Mouse (Mus musculus): ENCODE measurements around the gene Mast1. TPM values are rescaled to one million over a fixed set of nuclear protein-coding genes. Genes with fewer than 3 reads are reported as not detected.

Mast1 gene
- polyA plus RNA-seq, 1 experiment = not detected

DNA sequence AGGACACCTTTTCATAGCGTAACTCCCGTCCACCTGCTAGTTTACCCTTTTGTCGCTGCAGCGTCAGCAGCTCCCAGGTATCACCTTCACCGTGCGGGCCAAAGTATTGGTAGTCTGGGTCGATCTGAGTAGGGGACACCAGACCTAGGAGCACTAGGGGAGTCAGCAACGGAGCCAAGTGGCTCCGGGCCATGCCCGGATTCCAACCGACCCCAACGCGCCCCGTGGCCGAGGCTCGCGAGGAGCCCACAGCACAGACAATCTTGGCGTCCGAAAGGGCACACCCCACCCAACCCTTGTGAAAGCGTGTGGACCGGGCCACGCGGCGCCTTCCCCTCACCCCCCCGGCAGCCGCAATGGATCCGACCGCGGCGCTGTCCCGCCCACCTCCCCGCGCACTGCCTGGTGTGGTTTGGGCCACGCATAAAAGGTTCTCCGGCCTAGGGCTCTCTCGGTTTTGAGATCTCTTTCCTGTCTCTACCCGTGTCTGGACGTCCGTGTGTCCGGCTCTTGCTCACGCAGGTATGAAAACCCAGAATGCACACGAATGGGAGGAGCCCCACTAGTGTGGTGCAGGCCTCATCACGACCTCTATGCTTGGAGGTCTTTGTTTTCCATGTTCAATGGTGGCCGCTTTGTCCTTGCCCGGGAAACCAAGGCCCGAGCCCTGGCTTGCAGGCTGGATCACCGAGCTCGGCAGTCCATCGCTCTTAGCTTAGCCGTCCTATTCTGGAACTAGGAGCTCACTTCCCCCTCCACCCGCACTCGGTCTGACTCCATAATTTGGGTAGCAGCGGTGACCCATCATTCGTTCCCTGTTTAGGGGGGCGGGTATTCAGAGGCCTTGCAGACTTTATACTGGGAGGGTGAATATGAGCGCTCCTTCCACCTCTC is 32.3 kb upstream of the Mast1 start, which contains the start of the genes Gm49661, Prdx2 and Rnaseh2a:
Gene Gm49661 (minus strand): TSS at position 193 of the 894 bp plus-strand sequence.
Gene Prdx2 (plus strand): TSS at position 347 of the 894 bp plus-strand sequence.
Gene Rnaseh2a (minus strand): TSS at position 527 of the 894 bp plus-strand sequence.
- TF ChIP-seq MAX (IDR thresholded peaks at IDR 0.05) (peak; percentile 37), CEBPB (IDR thresholded peaks at IDR 0.05; ENCODE audit: low read depth) (no peak), FOSL1 (IDR thresholded peaks at IDR 0.05; ENCODE audit: insufficient read depth, low read length, poor library complexity, severe bottlenecking) (no peak), CTCF (IDR thresholded peaks at IDR 0.05; ENCODE audit: control insufficient read depth, insufficient read depth, insufficient read length) (no peak), MYOG (IDR thresholded peaks at IDR 0.05; ENCODE audit: control insufficient read depth, extremely low read depth, insufficient read length) (no peak), MYOD1 (IDR thresholded peaks at IDR 0.05; ENCODE audit: control insufficient read depth, insufficient read length, low read depth) (no peak)
- Histone ChIP-seq H3K4me3 (ENCODE audit: insufficient read depth, poor library complexity, severe bottlenecking) (peak within 1 kb of the TSS; percentile 55), H3K79me2 (ENCODE audit: control insufficient read depth, insufficient read depth) (peaks cover 45% of the 10 kb centered on the region), H3K36me3 (ENCODE audit: control insufficient read depth, insufficient read depth) (peaks cover 21% of the 10 kb centered on the region), H3ac (ENCODE audit: control insufficient read depth, insufficient read length, low read depth) (peak within 1 kb of the TSS; percentile 91), H3K79me3 (ENCODE audit: low read depth) (peaks cover 16% of the 10 kb centered on the region), H3K27me3 (ENCODE audit: control insufficient read depth, insufficient read depth, insufficient read length) (no peaks in the 10 kb centered on the region)

DNA sequence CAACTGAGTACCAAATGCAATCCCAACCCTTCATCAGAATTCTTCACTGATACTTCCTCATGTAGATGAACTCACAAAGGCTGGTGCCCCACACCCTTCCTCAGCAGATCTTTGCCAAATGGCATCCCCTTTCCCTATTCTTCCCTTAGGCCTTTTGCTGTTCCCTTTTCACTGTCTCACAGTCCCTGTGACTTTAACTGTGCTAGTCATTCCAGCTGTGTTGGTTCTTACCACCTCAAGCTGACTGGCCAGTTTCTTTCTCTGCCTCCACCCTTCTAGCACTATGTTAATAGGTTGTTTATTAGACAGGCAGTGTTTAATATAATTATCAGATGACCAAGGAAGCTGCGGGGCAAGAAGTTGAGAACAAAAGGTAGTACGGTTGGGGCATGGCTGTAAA is 31.5 kb upstream of the Mast1 start:
- H3K79me2 ChIP-seq (ENCODE audit: control insufficient read depth, insufficient read depth) = peaks cover 45% of the 10 kb centered on the region
- peaks cover 16% of the 10 kb centered on the region for H3K79me3 ChIP-seq (ENCODE audit: low read depth)
- TF ChIP-seq FOSL1 (IDR thresholded peaks at IDR 0.05; ENCODE audit: insufficient read depth, low read length, poor library complexity, severe bottlenecking) (no peak), CEBPB (IDR thresholded peaks at IDR 0.05; ENCODE audit: low read depth) (no peak), MYOD1 (IDR thresholded peaks at IDR 0.05; ENCODE audit: control insufficient read depth, insufficient read length, low read depth) (no peak), MYOG (IDR thresholded peaks at IDR 0.05; ENCODE audit: control insufficient read depth, extremely low read depth, insufficient read length) (no peak), CTCF (IDR thresholded peaks at IDR 0.05; ENCODE audit: control insufficient read depth, insufficient read depth, insufficient read length) (no peak), USF1 (IDR thresholded peaks at IDR 0.05; ENCODE audit: low read depth) (no peak), MAX (IDR thresholded peaks at IDR 0.05) (no peak)
- peak overlapping the region; percentile 55 for H3K4me3 ChIP-seq (ENCODE audit: insufficient read depth, poor library complexity, severe bottlenecking)
- H3K27me3 ChIP-seq (ENCODE audit: control insufficient read depth, insufficient read depth, insufficient read length) = no peaks in the 10 kb centered on the region
- H3K36me3 ChIP-seq (ENCODE audit: control insufficient read depth, insufficient read depth) = peaks cover 21% of the 10 kb centered on the region
- H3ac ChIP-seq (ENCODE audit: control insufficient read depth, insufficient read length, low read depth) = peak overlapping the region; percentile 19

DNA sequence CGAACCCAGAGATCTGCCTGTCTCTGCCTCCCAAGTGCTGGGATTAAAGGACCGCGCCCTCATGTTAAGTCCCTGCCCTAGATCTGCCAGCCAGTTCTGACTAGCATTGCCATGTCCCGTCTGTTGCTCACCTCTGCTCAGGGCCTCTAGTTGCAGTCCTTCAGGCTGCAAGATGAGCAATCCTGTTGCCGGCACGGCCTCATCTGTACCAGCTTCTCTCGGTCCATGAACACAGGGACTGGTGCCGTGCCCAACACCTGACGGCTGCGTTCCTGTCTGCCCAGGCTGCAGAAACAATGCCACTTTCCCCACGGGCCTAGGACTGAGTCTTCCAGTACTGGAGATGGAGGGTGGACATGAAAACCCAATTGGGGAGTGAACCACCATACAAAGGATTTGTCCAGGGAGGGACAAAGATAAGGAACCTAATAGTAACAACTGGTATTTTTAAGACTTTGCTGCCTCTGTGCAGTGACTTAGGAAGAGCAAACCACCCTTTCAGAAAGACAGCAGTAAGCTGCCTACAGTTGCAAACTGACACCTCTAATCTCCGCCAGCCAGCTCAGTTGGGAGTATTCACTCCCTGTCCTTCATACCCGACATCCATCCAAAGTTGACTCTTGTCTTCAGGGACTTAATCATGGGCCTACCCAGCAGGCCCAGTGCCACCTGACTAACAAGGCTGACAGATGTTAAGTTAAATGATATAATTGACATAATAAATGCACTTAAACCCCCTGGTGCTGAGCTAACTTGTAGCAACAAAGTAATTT is 30.6 kb upstream of the Mast1 start:
- Histone ChIP-seq H3K4me3 (ENCODE audit: insufficient read depth, poor library complexity, severe bottlenecking) (no peak overlapping the region), H3K27me3 (ENCODE audit: control insufficient read depth, insufficient read depth, insufficient read length) (no peaks in the 10 kb centered on the region), H3K79me2 (ENCODE audit: control insufficient read depth, insufficient read depth) (peaks cover 45% of the 10 kb centered on the region), H3K79me3 (ENCODE audit: low read depth) (peaks cover 16% of the 10 kb centered on the region), H3K36me3 (ENCODE audit: control insufficient read depth, insufficient read depth) (peaks cover 21% of the 10 kb centered on the region), H3ac (ENCODE audit: control insufficient read depth, insufficient read length, low read depth) (no peak overlapping the region)
- TF ChIP-seq CEBPB (IDR thresholded peaks at IDR 0.05; ENCODE audit: low read depth) (no peak), USF1 (IDR thresholded peaks at IDR 0.05; ENCODE audit: low read depth) (no peak), MAX (IDR thresholded peaks at IDR 0.05) (no peak), MYOD1 (IDR thresholded peaks at IDR 0.05; ENCODE audit: control insufficient read depth, insufficient read length, low read depth) (no peak), CTCF (IDR thresholded peaks at IDR 0.05; ENCODE audit: control insufficient read depth, insufficient read depth, insufficient read length) (no peak), FOSL1 (IDR thresholded peaks at IDR 0.05; ENCODE audit: insufficient read depth, low read length, poor library complexity, severe bottlenecking) (no peak), MYOG (IDR thresholded peaks at IDR 0.05; ENCODE audit: control insufficient read depth, extremely low read depth, insufficient read length) (no peak)

DNA sequence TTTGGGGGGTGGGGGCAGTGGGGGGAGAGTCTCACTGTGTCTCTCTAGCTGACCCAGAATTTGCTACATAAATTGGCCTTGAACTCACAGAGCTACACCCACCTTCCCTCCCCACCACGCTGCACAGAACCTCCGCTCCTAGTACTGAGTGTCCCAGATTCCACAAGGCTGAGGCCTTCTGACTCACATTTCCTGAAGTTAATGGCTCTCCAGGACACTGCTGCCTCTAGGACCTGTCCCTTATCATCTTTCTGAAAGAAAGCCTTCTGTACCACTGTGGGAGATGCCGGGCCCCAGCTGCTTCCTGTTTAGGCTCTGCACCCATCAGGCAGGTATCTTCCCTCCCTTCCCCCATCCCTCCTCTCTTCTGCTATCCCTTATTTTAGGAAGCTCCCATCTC is 29.4 kb upstream of the Mast1 start:
- peaks cover 16% of the 10 kb centered on the region for H3K79me3 ChIP-seq (ENCODE audit: low read depth)
- no peaks in the 10 kb centered on the region for H3K27me3 ChIP-seq (ENCODE audit: control insufficient read depth, insufficient read depth, insufficient read length)
- H3K36me3 ChIP-seq (ENCODE audit: control insufficient read depth, insufficient read depth) = peaks cover 13% of the 10 kb centered on the region
- no peak overlapping the region for H3K4me3 ChIP-seq (ENCODE audit: insufficient read depth, poor library complexity, severe bottlenecking)
- no peak overlapping the region for H3ac ChIP-seq (ENCODE audit: control insufficient read depth, insufficient read length, low read depth)
- peaks cover 45% of the 10 kb centered on the region for H3K79me2 ChIP-seq (ENCODE audit: control insufficient read depth, insufficient read depth)
- no peak for TF ChIP-seq USF1 (IDR thresholded peaks at IDR 0.05; ENCODE audit: low read depth)
- TF ChIP-seq MAX (IDR thresholded peaks at IDR 0.05) = no peak
- no peak for TF ChIP-seq FOSL1 (IDR thresholded peaks at IDR 0.05; ENCODE audit: insufficient read depth, low read length, poor library complexity, severe bottlenecking)
- no peak for TF ChIP-seq CEBPB (IDR thresholded peaks at IDR 0.05; ENCODE audit: low read depth)
- TF ChIP-seq CTCF (IDR thresholded peaks at IDR 0.05; ENCODE audit: control insufficient read depth, insufficient read depth, insufficient read length) = no peak
- TF ChIP-seq MYOD1 (IDR thresholded peaks at IDR 0.05; ENCODE audit: control insufficient read depth, insufficient read length, low read depth) = no peak
- TF ChIP-seq MYOG (IDR thresholded peaks at IDR 0.05; ENCODE audit: control insufficient read depth, extremely low read depth, insufficient read length) = no peak

DNA sequence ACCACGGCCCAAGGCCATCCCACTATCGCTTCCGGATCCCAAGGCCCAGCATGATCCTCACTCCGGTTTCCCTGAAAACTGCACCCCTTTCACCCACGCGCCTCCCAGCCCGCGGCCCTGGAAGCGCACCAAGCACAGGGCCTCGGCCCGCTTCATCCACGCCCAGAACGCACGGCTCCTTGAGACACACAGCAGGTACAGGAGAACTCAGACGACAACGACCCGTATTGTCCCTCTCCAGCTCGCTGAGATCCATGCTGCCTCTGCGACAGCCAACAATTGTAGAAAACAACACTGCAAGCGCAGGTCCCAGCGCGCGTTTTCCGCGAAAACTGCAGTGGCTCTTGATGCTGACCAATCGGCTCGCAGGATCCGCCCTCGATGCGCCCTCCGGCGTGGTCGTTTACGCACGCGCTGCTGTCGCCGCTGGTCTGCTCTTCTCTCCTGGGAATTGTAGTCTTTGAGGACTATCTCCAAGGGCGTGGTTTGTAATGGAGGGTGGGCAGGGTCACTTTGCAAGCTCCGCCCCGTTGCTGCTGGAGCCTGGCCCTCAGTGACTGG is 28.7 kb upstream of the Mast1 start:
- Histone ChIP-seq H3ac (ENCODE audit: control insufficient read depth, insufficient read length, low read depth) (peak overlapping the region; percentile 70), H3K4me3 (ENCODE audit: insufficient read depth, poor library complexity, severe bottlenecking) (peak overlapping the region; percentile 48), H3K79me2 (ENCODE audit: control insufficient read depth, insufficient read depth) (peaks cover 38% of the 10 kb centered on the region), H3K79me3 (ENCODE audit: low read depth) (peaks cover 13% of the 10 kb centered on the region), H3K27me3 (ENCODE audit: control insufficient read depth, insufficient read depth, insufficient read length) (no peaks in the 10 kb centered on the region), H3K36me3 (ENCODE audit: control insufficient read depth, insufficient read depth) (peaks cover 10% of the 10 kb centered on the region)
- TF ChIP-seq MAX (IDR thresholded peaks at IDR 0.05) = peak; percentile 69
- no peak for TF ChIP-seq MYOD1 (IDR thresholded peaks at IDR 0.05; ENCODE audit: control insufficient read depth, insufficient read length, low read depth)

All from C2C12 (cell line).